Mouse (Mus musculus) liver, postnatal 0 days (tissue): ENCODE data around the gene Unc79.

ENCODE experiments used
- CTCF ChIP-seq: sonication (generic); IDR thresholded peaks from 2 replicates; pipeline ENCODE4 v1.5.1; 2016; ENCODE audit warnings: antibody characterized with exemption, low read depth
- EP300 ChIP-seq: IDR thresholded peaks from 2 replicates; pipeline ENCODE4 v1.6.1; 2016; ENCODE audit warnings: antibody characterized with exemption, low read depth, mild to moderate bottlenecking

DNA sequence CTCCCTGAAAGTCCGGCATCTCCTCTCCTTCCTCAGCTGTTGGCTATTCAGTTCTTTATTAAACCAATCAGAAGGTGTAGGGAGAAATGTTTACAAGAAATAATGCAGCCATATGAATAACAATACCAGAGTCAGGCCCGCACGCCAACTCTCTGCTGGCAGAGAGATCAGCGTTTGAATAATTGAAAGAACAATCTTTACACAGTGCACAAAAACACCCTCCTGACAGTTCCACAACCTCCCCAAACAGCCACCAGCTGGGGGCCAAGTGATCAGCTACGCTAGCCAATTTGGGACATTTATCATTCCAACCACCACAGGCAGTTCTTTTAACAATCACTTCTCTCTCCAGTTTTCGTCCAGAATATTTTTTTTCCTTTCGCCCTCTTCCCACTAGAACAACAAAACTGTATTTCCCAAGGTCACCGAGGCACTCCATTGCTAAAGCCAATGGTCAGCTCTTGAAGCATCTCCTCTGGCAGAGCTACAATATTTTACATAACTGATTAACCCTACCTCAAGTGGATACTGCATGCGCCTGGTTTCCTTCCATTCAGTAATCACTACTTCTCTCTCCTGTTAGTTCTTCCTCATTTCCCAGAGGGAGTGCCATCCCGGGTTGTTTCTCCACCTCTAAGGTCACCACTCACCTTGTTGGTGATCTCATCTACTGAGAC, 169.0 kb downstream of the Unc79 start:
- TF ChIP-seq CTCF (no peak), EP300 (no peak)
